Mouse (Mus musculus) forebrain, embryonic 10.5 days (tissue): ENCODE results near the gene Sec61b. TPM values are rescaled to one million over a fixed set of nuclear protein-coding genes. Genes with fewer than 3 reads are reported as not detected.

Experiments
- polyA plus RNA-seq: library from polyadenylated mRNA; unstranded; fragments of >200 nt; fragmentation: Nextera tagmentation; extraction: Ambion mirVana; gene quantifications from 2 replicates; pipeline ENCODE4 v1.2.1, GENCODE M21; 2016

Gene Sec61b
- polyA plus RNA-seq, 1 experiment from 2014 or later = 339 TPM

Other genes with a start within 250 kb of the Sec61b start
- 87.0 and 94.6 TPM in 2 replicates for gene Tgfbr1, start 121.4 kb upstream of the Sec61b start, polyA plus RNA-seq
- 80.7 and 84.3 TPM in 2 replicates for gene Alg2, start 325 bp upstream of the Sec61b start, polyA plus RNA-seq